Mouse (Mus musculus) hindbrain, embryonic 10.5 days (tissue): ENCODE measurements around the gene Naa16. TPM values are rescaled to one million over a fixed set of nuclear protein-coding genes. Genes with fewer than 3 reads are reported as not detected.
"Not testable (repeated sequence)": the region's sequence is repeated elsewhere in the genome, so short reads cannot be mapped to it uniquely, and the experiment has no call there.

Experiments
- DNase-seq: peaks from one replicate; pipeline ENCODE4 v3.0.0-alpha.2; 2017; ENCODE audit warnings: low spot score
- H3K27ac ChIP-seq: fragments of 300-500 bp; sonication (generic); 2 replicates; pipeline ENCODE4 v1.5.1; 2016; ENCODE audit warnings: mild to moderate bottlenecking, moderate library complexity
- H3K27me3 ChIP-seq: fragments of 300-500 bp; sonication (generic); 2 replicates; pipeline ENCODE4 v1.6.1; 2016; ENCODE audit warnings: mild to moderate bottlenecking; ENCODE audit not compliant: poor library complexity, insufficient read depth, severe bottlenecking
- H3K36me3 ChIP-seq: fragments of 300-500 bp; sonication (generic); 2 replicates; pipeline ENCODE4 v1.6.1; 2016; ENCODE audit warnings: mild to moderate bottlenecking, moderate library complexity
- H3K4me1 ChIP-seq: fragments of 300-500 bp; sonication (generic); replicated peaks from 2 replicates; pipeline ENCODE4 v1.6.1; 2016; ENCODE audit warnings: mild to moderate bottlenecking
- H3K4me3 ChIP-seq: fragments of 300-500 bp; sonication (generic); 2 replicates; pipeline ENCODE4 v1.5.1; 2016; ENCODE audit warnings: mild to moderate bottlenecking, moderate library complexity
- H3K9me3 ChIP-seq: fragments of 300-500 bp; sonication (generic); 2 replicates; pipeline ENCODE4 v1.6.1; 2016; ENCODE audit warnings: mild to moderate bottlenecking, moderate library complexity
- WGBS: fragments of 180-500 bp; shearing (Covaris S2); methylation state at CpG from one replicate; pipeline ENCODE4 v1.1.7; 2016; 5-methylcytosine and 5-hydroxymethylcytosine counted together
- polyA plus RNA-seq: library from polyadenylated mRNA; unstranded; fragments of >200 nt; fragmentation: Nextera tagmentation; extraction: Ambion mirVana; gene quantifications from 2 replicates; pipeline ENCODE4 v1.2.1, GENCODE M21; 2016

Naa16 gene
- polyA plus RNA-seq = 30.8 and 42.9 TPM in 2 replicates

DNA sequence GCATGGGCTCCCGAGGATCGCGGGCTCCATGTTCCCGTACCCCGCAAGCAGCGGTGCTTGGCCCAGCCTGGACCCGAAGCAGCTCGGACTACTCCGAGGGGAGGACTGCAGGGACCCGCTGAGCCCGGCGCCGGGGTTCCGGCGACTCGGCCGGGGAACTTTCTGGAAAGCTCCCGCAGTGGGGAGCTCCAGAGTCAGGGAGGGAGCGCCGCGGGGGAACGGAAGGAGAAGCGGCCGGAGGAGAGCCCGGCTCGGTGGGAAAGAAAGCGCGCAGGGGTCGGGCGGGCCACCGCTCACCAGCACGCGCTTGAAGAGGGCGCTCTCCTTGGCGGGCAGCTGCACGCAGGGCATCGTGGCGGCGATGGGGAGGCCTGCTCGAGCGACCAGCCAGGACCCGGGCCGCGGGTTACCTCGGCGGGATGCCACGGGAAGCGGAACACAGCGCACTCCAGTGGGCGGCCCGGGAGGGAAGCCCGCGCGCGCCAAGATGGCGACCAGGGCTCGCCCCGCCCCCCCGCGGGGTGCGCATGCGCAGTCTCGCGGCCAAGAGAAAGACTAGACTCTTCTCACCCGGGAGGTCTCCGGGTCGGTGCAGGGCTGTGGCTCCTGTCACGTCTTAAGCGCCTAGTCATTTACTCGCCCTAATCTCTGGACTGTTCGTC, at the start of gene Naa16:
Naa16 (minus strand) TSS at position 514 of the 662 bp plus-strand sequence.
- Histone ChIP-seq H3K9me3 (no peaks in the 10 kb centered on the region), H3K4me3 (peak within 1 kb of the TSS; percentile 81), H3K27me3 (no peaks in the 10 kb centered on the region), H3K36me3 (peaks cover 26% of the 10 kb centered on the region), H3K27ac (peak within 1 kb of the TSS; percentile 95), H3K4me1 (peaks cover 20% of the 10 kb centered on the region)
- DNase-seq = peak; percentile 98
- under 1% methylated on average over 71 of the region's 71 CpGs for WGBS

DNA sequence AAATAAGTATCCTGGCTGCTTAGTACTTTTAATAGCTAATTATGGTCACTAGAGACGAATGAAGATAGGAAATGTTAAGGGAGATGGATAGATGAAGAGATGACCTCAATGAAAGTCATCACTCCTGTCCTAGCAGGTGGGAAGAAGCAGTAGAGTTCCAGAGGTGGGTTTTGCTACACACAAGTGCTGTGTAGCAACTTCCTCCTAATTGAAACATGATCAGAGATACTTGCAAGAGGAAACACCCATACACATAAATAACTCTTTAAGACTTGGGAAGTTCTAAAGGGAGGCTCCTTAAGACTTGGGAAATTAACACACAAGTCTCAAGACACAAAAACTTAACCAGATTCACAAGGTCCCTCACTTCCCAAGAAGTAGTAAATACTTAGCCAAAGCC, 43.5 kb upstream of the Naa16 start:
- 80% methylated on average over 1 of the region's 1 CpGs for WGBS
- Histone ChIP-seq H3K4me1 (no peaks in the 10 kb centered on the region), H3K4me3 (no peak overlapping the region), H3K27me3 (no peaks in the 10 kb centered on the region), H3K27ac (no peak overlapping the region), H3K9me3 (0 out of 2 replicates have a peak, but pooled peaks cover 6% of the 10 kb centered on the region), H3K36me3 (0 out of 2 replicates have a peak, but pooled peaks cover 3% of the 10 kb centered on the region)
- DNase-seq = no peak

DNA sequence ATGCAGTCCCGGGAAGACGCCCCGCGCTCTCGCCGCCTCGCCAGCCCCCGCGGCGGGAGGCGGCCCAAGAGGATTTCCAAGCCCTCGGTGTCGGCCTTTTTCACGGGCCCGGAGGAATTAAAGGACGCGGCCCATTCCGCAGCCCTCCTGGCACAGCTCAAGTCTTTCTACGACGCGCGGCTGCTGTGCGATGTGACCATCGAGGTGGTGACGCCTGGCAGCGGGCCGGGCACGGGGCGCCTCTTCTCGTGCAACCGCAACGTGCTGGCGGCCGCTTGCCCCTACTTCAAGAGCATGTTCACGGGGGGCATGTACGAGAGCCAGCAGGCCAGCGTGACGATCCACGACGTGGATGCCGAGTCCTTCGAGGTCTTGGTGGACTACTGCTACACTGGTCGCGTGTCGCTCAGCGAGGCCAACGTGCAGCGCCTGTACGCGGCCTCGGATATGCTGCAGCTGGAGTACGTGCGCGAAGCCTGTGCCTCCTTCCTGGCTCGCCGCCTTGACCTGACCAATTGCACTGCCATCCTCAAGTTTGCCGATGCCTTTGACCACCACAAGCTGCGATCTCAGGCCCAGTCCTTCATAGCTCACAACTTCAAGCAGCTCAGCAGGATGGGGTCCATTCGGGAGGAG, 36.3 kb upstream of the Naa16 start:
- whole genome bisulfite sequencing = 48% methylated on average over 14 of the region's 59 CpGs
- peak overlapping the region; percentile 91 for H3K27ac ChIP-seq
- not testable (repeated sequence) for DNase-seq, H3K27me3 ChIP-seq, H3K4me1 ChIP-seq
- H3K4me3 ChIP-seq = peak overlapping the region; percentile 60
- H3K9me3 ChIP-seq = peaks cover 19% of the 10 kb centered on the region
- peaks cover 24% of the 10 kb centered on the region for H3K36me3 ChIP-seq

DNA sequence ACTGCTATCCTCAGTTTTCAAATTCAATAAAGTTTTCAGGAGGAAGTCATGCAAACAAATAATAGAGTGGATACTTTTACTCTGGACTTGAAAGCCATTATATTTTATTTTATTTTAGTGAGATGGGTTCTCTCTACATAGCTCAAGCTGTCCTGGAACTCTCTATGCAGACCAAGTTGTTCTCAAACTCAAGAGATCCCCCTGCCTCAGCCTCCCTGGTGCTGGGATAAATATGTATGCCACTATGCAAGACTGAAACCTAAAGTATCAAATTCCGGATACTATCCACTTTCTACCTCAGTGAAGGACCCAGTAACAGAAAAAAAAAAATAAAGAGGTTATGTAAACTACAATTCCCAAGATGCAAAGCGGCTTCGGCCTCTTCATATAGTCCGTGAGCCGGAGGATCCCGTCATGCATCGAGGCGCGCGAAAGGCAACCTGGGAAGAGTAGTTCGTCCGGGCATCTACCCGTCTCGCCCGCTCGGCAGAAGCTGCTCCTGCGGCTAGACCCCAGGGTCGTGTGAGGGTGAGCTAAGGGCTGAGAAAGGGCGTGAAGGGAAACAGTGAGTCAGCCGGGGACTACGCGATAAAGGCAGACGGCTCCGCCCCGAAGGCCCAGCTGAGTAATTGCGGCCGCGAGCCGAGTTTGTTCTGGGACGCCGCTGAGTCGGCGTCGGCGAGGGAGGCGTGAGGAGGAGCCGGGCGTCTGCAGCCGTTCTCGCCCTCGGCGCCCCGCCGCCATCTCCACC, 35.6 kb upstream of the Naa16 start, which contains the start of gene Kbtbd7:
Kbtbd7 (plus strand) TSS at position 533 of the 751 bp plus-strand sequence.
- under 1% methylated on average over 44 of the region's 44 CpGs for WGBS
- peaks cover 15% of the 10 kb centered on the region for H3K9me3 ChIP-seq
- peak within 1 kb of the TSS; percentile 91 for H3K27ac ChIP-seq
- DNase-seq = peak; percentile 92
- peaks cover 23% of the 10 kb centered on the region for H3K36me3 ChIP-seq
- no peaks in the 10 kb centered on the region for H3K27me3 ChIP-seq
- H3K4me1 ChIP-seq = no peaks in the 10 kb centered on the region
- peak within 1 kb of the TSS; percentile 60 for H3K4me3 ChIP-seq

DNA sequence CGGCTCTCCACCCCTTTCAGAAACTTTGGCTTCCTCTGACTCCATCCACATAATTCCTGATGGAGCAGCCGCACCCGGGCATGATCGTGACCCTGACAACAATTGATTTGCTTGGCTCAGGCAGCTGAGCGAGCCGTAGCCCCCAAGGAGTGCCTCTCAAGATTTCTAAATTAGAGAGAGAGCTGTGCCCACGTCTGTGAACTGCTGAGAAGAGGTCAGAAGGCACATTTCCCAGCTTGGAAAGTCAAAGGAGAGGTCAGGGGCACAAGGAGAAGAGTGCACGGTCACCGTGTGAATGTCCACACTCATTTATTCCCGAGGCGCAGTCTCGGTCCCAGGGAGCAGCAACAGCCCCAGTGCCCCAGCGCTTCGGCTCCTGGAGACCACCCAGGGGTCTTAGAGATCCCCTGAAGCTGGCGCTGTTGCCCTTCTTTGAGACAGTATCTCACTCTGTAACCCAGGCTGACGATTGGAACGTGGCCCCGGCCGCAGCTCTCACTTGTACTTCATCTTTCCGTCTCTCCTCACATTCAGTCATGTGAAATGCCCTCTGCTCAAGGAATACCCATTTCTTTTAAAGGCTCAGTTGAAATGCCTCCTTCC, 29.6 kb upstream of the Naa16 start:
- peak overlapping the region; percentile 77 for H3K27ac ChIP-seq
- no peaks in the 10 kb centered on the region for H3K27me3 ChIP-seq
- peaks cover 17% of the 10 kb centered on the region; the same call in 1 of the 2 replicates for H3K36me3 ChIP-seq
- WGBS = 26% methylated on average over 20 of the region's 20 CpGs
- H3K9me3 ChIP-seq = no peaks in the 10 kb centered on the region
- peak overlapping the region; percentile 29 for H3K4me3 ChIP-seq
- peaks cover 20% of the 10 kb centered on the region for H3K4me1 ChIP-seq
- DNase-seq = peak; percentile 76

DNA sequence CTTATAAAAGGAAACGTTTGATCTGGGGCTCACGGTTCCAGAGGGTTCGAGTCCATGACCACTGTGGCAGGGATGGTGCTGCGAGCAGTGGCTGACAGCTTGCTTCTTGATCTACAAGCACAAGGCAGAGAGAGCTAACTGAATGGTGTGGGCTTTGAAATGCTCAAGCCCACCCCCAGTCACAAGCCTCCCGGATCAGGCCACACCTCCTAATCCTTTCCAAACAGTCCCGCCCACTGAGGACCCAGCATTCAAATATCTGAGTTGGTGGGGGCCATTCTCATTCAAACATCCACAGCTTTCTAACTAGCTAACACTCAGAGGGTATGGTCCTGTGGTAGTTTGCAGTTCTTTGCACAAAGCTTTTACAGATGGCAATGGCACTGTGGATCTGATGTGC, 22.5 kb upstream of the Naa16 start:
- H3K27me3 ChIP-seq = no peaks in the 10 kb centered on the region
- 86% methylated on average over 6 of the region's 6 CpGs for whole genome bisulfite sequencing
- DNase-seq = no peak
- no peaks in the 10 kb centered on the region for H3K9me3 ChIP-seq
- peaks cover 47% of the 10 kb centered on the region for H3K36me3 ChIP-seq
- no peak overlapping the region for H3K4me3 ChIP-seq
- no peak overlapping the region for H3K27ac ChIP-seq
- H3K4me1 ChIP-seq = no peaks in the 10 kb centered on the region

DNA sequence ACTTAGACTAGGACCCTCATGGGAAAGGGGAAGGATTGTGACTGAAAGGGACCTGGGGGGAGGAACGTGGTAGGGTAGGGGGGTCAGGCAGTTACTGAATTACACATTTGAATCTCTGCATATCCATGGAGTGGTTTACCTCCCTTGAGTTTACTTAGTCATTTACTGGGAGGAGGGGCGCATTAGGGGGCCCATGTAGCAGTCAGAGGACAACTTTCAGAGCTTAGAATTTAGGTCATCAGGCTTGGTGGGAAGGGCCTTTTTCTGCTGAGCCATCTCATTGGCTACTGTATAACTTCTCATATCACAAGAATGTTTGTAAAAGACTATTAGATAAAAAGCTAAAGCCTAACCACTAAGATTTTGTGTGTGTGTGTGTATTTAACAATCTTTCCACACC, 20.1 kb upstream of the Naa16 start:
- no peak for DNase-seq
- Histone ChIP-seq H3K27ac (no peak overlapping the region), H3K27me3 (no peaks in the 10 kb centered on the region), H3K9me3 (no peaks in the 10 kb centered on the region), H3K36me3 (peaks cover 43% of the 10 kb centered on the region), H3K4me1 (no peaks in the 10 kb centered on the region), H3K4me3 (no peak overlapping the region)
- WGBS = 74% methylated on average over 2 of the region's 2 CpGs

DNA sequence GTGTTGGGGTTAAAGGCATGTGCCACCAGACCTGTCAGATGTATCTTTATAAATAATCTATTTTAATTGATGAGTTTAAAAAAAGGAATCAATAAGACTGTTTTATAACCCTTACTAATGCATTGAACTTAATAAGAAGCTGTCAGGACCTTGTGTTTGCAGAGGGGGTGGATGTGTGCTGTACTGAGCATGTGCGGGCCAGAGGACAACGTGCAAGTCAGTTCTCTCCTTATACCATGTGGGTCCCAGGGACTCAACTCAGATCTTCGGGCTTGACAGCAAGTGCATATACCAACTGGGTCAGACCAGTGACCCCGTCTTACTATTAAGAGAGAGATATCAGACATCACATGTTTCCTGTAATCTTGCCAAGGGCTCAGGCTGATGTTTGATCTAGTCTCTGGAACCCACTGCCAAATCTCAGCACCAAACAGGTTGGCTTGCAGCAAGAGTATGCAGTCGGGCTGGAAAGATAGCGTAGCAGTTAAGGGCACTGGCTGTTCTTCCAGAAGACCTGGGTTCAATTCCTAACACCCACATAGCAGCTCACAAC, 18.8 kb upstream of the Naa16 start:
- Histone ChIP-seq H3K27ac (no peak overlapping the region), H3K9me3 (no peaks in the 10 kb centered on the region), H3K4me3 (no peak overlapping the region), H3K36me3 (peaks cover 40% of the 10 kb centered on the region), H3K27me3 (no peaks in the 10 kb centered on the region), H3K4me1 (no peaks in the 10 kb centered on the region)
- 94% methylated on average over 6 of the region's 6 CpGs for WGBS
- no peak for DNase-seq

DNA sequence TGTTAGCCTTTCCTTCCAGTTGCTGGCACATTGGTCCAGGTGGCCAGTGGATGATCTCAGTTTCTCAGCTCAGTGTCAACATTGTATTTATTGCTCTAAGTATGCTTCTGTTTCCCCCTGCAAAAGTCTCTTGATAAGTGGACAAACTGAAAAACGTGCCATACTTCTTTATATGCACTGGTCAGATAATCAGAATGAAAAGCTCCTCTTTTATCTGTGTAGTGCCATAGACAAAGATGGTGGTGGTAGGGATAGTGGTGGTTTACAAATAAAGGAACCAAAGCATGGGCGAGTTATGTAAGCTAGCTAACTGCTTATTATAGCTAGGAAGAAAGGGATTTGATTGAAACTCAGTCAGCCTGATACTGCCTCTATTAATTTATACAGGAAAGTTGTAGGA, 17.1 kb upstream of the Naa16 start:
- H3K27me3 ChIP-seq = no peaks in the 10 kb centered on the region
- H3K27ac ChIP-seq = no peak overlapping the region
- no peak for DNase-seq
- WGBS = 83% methylated on average over 2 of the region's 2 CpGs
- H3K36me3 ChIP-seq = peaks cover 38% of the 10 kb centered on the region
- H3K9me3 ChIP-seq = no peaks in the 10 kb centered on the region
- no peaks in the 10 kb centered on the region for H3K4me1 ChIP-seq
- no peak overlapping the region for H3K4me3 ChIP-seq

DNA sequence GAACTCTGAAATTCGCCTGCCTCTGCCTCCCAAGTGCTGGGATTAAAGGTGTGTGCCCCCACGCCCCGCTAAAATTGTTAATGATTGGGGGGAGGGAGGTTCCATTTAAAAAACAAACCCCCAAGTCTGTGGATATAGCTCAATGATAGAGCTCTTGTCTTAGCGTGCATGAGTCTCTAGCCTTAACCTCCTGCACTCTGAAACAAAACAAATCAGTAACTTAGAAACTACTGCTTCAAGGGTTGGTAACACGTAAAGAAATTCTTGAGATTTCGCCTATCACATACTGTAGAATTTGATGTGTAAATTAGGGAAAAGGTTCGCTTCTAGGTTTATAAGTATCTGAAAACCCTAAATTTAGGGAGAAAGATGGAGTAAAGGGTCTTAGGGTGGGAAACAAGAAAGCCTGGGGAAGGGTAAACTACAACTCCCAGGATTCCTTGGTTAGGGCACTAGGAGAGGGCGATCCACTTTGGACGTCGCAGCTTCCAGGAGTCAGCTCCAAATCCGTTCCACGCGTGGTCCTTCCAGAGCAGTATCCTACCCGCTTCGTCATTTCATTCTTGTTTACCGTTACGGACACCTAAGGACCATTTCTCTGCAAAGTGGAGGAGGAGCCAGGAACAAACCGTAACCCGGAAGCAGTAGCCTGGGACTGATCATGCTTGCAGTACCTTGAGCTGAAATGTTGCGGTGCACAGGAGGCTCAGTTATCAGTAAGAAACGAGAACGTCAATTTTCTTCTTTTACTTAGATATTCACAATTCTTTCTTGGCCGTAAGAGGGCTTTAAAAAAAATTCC, 6.9 kb upstream of the Naa16 start, which contains the start of gene Mtrf1:
Mtrf1 (plus strand) TSS at position 452 of the 802 bp plus-strand sequence.
- peak; percentile 71 for DNase-seq
- H3K27me3 ChIP-seq = no peaks in the 10 kb centered on the region
- 21% methylated on average over 23 of the region's 23 CpGs for WGBS

DNA sequence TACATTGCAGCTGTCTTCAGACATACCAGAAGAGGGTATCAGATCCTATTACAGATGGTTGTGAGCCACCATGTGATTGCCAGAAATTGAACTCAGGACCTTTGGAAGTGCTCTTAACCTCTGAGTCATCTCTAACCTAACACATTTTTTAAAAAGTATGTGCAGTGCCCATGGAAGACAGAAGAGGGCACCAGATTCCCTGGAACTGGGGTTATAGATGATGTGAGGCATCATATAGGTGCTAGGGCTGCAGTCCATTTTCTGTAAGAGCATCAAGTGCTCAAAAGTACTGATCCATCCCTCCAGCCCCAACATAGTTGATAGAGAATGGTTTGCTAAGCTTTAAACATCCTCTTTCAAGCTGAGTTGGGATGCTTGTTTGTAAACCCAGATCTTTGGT, 4.0 kb upstream of the Naa16 start:
- Histone ChIP-seq H3K27ac (no peak overlapping the region), H3K4me3 (no peak overlapping the region), H3K4me1 (peaks cover 17% of the 10 kb centered on the region), H3K9me3 (no peaks in the 10 kb centered on the region), H3K36me3 (no peaks in the 10 kb centered on the region), H3K27me3 (no peaks in the 10 kb centered on the region)
- peak; percentile 31 for DNase-seq

More for the DNA sequence above, 6.9 kb upstream of the Naa16 start, which contains the start of gene Mtrf1:
- Histone ChIP-seq H3K4me3 (peak within 1 kb of the TSS; percentile 60), H3K4me1 (peaks cover 10% of the 10 kb centered on the region), H3K9me3 (no peaks in the 10 kb centered on the region), H3K36me3 (peaks cover 13% of the 10 kb centered on the region), H3K27ac (peak within 1 kb of the TSS; percentile 94)

DNA sequence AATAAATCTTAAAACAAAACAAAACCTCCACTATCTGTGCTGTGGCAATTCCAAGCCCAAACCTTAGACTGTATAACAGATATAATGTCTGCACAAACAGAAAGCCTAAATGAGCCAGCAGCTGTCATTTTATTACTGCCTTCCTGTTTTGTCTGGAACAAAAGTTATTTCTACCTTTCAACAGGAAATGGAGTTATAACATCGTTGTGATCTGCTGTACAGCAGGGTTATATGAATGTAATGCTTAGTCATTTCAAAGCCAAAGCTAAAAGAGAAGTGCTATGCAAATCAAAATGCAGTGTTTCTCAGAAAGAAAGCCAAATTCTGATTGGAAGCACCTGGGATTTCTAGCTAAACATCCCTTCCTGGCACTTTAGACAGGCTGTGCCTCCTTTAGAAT, 2.7 kb upstream of the Naa16 start:
- H3K4me3 ChIP-seq = no peak overlapping the region
- no peak overlapping the region for H3K27ac ChIP-seq
- 79% methylated on average over 1 of the region's 1 CpGs for WGBS
- no peaks in the 10 kb centered on the region for H3K27me3 ChIP-seq
- H3K4me1 ChIP-seq = peaks cover 19% of the 10 kb centered on the region
- H3K36me3 ChIP-seq = no peaks in the 10 kb centered on the region
- no peak for DNase-seq
- no peaks in the 10 kb centered on the region for H3K9me3 ChIP-seq
